Mouse (Mus musculus): ENCODE measurements around the gene Homez. TPM values are rescaled to one million over a fixed set of nuclear protein-coding genes. Genes with fewer than 3 reads are reported as not detected.

Homez gene
- polyA plus RNA-seq, 1 experiment from 2014 or later, result 14.5 TPM

GRCm38 (mm10) chr14:54875844-54876538 is 5.2 kb upstream of the Homez start:
- CTCF ChIA-PET, result no interaction called here
- ATAC-seq (peak; percentile 37), DNase-seq (ENCODE audit: low read depth, low spot score) (no peak)
- in situ Hi-C loops (cut with MboI; ENCODE audit: low pct_unique_long_range_greater_than_20kb), result loop anchor here (25.0 kb wide), 1 partner anchor 711 kb away; the partner anchor contains the start of genes Emc9, Fitm1, Psme1 and Psme2
- POLR2A ChIA-PET, result interaction anchor here (0.8 to 1.3 kb wide), 3 partner anchors 13 to 130 kb away, joined by 3 to 5 read pairs (median 4); no protein-coding TSS in a partner anchor
- no peak for TF ChIP-seq CTCF (IDR thresholded peaks at IDR 0.05)
- H3K27me3 ChIP-seq, result no peaks in the 10 kb centered on the region

GRCm38 (mm10) chr14:54874165-54874564 is 3.4 kb upstream of the Homez start:
- no peak for TF ChIP-seq CTCF (IDR thresholded peaks at IDR 0.05)
- no peaks in the 10 kb centered on the region for H3K27me3 ChIP-seq
- CTCF ChIA-PET, result no interaction called here
- POLR2A ChIA-PET, result interaction anchor here (1.4 kb wide), 1 partner anchor 11 kb away, joined by 3 read pairs; no protein-coding TSS in a partner anchor
- ATAC-seq (no peak), DNase-seq (ENCODE audit: low read depth, low spot score) (no peak)
- in situ Hi-C loops (cut with MboI; ENCODE audit: low pct_unique_long_range_greater_than_20kb), result no loop called here

GRCm38 (mm10) chr14:54868026-54868425 is 2.7 kb downstream of the Homez start:
- ChIA-PET CTCF (no interaction called here), POLR2A (no interaction called here)
- no peak for ATAC-seq
- H3K27me3 ChIP-seq, result no peaks in the 10 kb centered on the region
- TF ChIP-seq CTCF (IDR thresholded peaks at IDR 0.05), result no peak
- in situ Hi-C loops (cut with MboI; ENCODE audit: low pct_unique_long_range_greater_than_20kb), result no loop called here
- no peak for DNase-seq (ENCODE audit: low read depth, low spot score)

GRCm38 (mm10) chr14:54866936-54867335 is 3.8 kb downstream of the Homez start:
- no peaks in the 10 kb centered on the region for H3K27me3 ChIP-seq
- in situ Hi-C loops (cut with MboI; ENCODE audit: low pct_unique_long_range_greater_than_20kb), result no loop called here
- TF ChIP-seq CTCF (IDR thresholded peaks at IDR 0.05), result peak; percentile 62
- DNase-seq (ENCODE audit: low read depth, low spot score) (no peak), ATAC-seq (no peak)
- ChIA-PET POLR2A (no interaction called here), CTCF (interaction anchor here (1.1 to 1.3 kb wide), 2 partner anchors 13 to 148 kb away, joined by 3 read pairs; partner anchors contain the start of gene Ngdn)

GRCm38 (mm10) chr14:54866268-54866667 is 4.5 kb downstream of the Homez start:
- POLR2A ChIA-PET, result no interaction called here
- CTCF ChIA-PET, result interaction anchor here (1.1 to 1.3 kb wide), 2 partner anchors 13 to 149 kb away, joined by 3 read pairs; partner anchors contain the start of gene Ngdn
- no peaks in the 10 kb centered on the region for H3K27me3 ChIP-seq
- in situ Hi-C loops (cut with MboI; ENCODE audit: low pct_unique_long_range_greater_than_20kb), result no loop called here
- ATAC-seq (no peak), DNase-seq (ENCODE audit: low read depth, low spot score) (no peak)
- TF ChIP-seq CTCF (IDR thresholded peaks at IDR 0.05), result no peak

GRCm38 (mm10) chr14:54865626-54866025 is 5.1 kb downstream of the Homez start:
- in situ Hi-C loops (cut with MboI; ENCODE audit: low pct_unique_long_range_greater_than_20kb), result no loop called here
- ChIA-PET CTCF (interaction anchor here (1.1 to 1.3 kb wide), 2 partner anchors 14 to 150 kb away, joined by 3 read pairs; partner anchors contain the start of gene Ngdn), POLR2A (interaction anchor here (0.6 to 1.2 kb wide), 2 partner anchors 15 to 29 kb away, joined by 3 to 7 read pairs; no protein-coding TSS in a partner anchor)
- ATAC-seq, result no peak
- no peaks in the 10 kb centered on the region for H3K27me3 ChIP-seq
- TF ChIP-seq CTCF (IDR thresholded peaks at IDR 0.05), result no peak
- no peak for DNase-seq (ENCODE audit: low read depth, low spot score)

GRCm38 (mm10) chr14:54864313-54865036 is 6.3 kb downstream of the Homez start:
- CTCF ChIA-PET, result no interaction called here
- in situ Hi-C loops (cut with MboI; ENCODE audit: low pct_unique_long_range_greater_than_20kb), result no loop called here
- ATAC-seq (no peak), DNase-seq (ENCODE audit: low read depth, low spot score) (no peak)
- H3K27me3 ChIP-seq, result no peaks in the 10 kb centered on the region
- TF ChIP-seq CTCF (IDR thresholded peaks at IDR 0.05), result no peak
- POLR2A ChIA-PET, result interaction anchor here (1.2 kb wide), 1 partner anchor 30 kb away, joined by 7 read pairs; no protein-coding TSS in a partner anchor

- POLR2A ChIA-PET, result interaction anchor here (0.6 to 1.0 kb wide), 3 partner anchors 13 to 809 kb away, joined by 3 to 4 read pairs (median 3); no protein-coding TSS in a partner anchor
- CTCF ChIA-PET, result interaction anchor here (1.4 kb wide), 1 partner anchor 16 kb away, joined by 4 read pairs; no protein-coding TSS in a partner anchor
- peak; percentile 99 for ATAC-seq
- DNase-seq (ENCODE audit: low read depth, low spot score), result no peak
- no peaks in the 10 kb centered on the region for H3K27me3 ChIP-seq
- in situ Hi-C loops (cut with MboI; ENCODE audit: low pct_unique_long_range_greater_than_20kb), result no loop called here
- no peak for TF ChIP-seq CTCF (IDR thresholded peaks at IDR 0.05)
These were observed 7.1 kb downstream of the Homez start for GRCm38 (mm10) chr14:54863501-54864312.

- POLR2A ChIA-PET, result no interaction called here
These were observed 10.2 kb downstream of the Homez start for GRCm38 (mm10) chr14:54860511-54860910.

GRCm38 (mm10) chr14:54857891-54858290 is 12.9 kb downstream of the Homez start:
- TF ChIP-seq CTCF (IDR thresholded peaks at IDR 0.05), result no peak
- no peak for DNase-seq (ENCODE audit: low read depth, low spot score)
- H3K27me3 ChIP-seq, result no peaks in the 10 kb centered on the region
- POLR2A ChIA-PET, result no interaction called here
- ATAC-seq, result no peak
- in situ Hi-C loops (cut with MboI; ENCODE audit: low pct_unique_long_range_greater_than_20kb), result no loop called here
- CTCF ChIA-PET, result interaction anchor here (1.0 kb wide), 1 partner anchor 143 kb away, joined by 3 read pairs; no protein-coding TSS in a partner anchor

More at GRCm38 (mm10) chr14:54860511-54860910, 10.2 kb downstream of the Homez start:
- CTCF ChIA-PET, result interaction anchor here (1.0 to 1.6 kb wide), 6 partner anchors 13 to 160 kb away, joined by 3 to 6 read pairs (median 4); partner anchors contain the start of gene Ngdn
- DNase-seq (ENCODE audit: low read depth, low spot score) (no peak), ATAC-seq (no peak)
- peak; percentile 72 for TF ChIP-seq CTCF (IDR thresholded peaks at IDR 0.05)
- in situ Hi-C loops (cut with MboI; ENCODE audit: low pct_unique_long_range_greater_than_20kb), result no loop called here
- H3K27me3 ChIP-seq, result no peaks in the 10 kb centered on the region
